Mouse (Mus musculus) right cerebral cortex, adult 2 months (tissue): ENCODE measurements at regions not wholly inside any gene's neighbourhood (a gene's known extent, or its start where the extent isn't known, plus 50 kb on each side); places are given as distances from the start of the nearest gene placed in this dataset.
"Not testable (repeated sequence)": the region's sequence is repeated elsewhere in the genome, so short reads cannot be mapped to it uniquely, and the experiment has no call there.

Source experiments
- DNase-seq, 2 experiments: peaks; one replicate each; pipeline ENCODE4 v3.0.0; 2021 to 2022; ENCODE audit warnings: low spot score in 2 of 2

DNA sequence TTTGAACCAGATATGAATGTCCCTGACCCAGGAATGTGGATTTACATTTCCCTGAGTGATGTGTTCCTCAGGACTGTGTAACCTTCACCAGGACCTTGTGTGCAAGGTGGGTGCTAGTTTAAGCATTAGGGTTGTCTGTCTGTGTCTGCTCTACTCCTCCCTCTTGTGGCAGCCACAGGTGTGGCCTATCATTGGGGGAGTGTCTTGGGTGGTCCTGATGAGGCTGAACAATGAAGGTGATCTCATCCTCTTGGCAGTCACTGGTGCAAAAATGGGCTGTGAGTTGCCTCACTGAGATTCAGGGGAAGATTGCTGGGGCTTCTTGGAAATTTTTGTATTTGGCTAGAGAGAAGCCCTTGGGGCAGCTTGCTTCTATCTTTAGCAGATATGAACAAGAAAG, 179.4 kb upstream of the Ube2e1 start:
- DNase-seq = peak in 1 of 2 experiments; percentile 2

GRCm38 (mm10) chr14:18508359-18508647, 176.6 kb upstream of the Ube2e1 start:
- no peak for DNase-seq

DNA sequence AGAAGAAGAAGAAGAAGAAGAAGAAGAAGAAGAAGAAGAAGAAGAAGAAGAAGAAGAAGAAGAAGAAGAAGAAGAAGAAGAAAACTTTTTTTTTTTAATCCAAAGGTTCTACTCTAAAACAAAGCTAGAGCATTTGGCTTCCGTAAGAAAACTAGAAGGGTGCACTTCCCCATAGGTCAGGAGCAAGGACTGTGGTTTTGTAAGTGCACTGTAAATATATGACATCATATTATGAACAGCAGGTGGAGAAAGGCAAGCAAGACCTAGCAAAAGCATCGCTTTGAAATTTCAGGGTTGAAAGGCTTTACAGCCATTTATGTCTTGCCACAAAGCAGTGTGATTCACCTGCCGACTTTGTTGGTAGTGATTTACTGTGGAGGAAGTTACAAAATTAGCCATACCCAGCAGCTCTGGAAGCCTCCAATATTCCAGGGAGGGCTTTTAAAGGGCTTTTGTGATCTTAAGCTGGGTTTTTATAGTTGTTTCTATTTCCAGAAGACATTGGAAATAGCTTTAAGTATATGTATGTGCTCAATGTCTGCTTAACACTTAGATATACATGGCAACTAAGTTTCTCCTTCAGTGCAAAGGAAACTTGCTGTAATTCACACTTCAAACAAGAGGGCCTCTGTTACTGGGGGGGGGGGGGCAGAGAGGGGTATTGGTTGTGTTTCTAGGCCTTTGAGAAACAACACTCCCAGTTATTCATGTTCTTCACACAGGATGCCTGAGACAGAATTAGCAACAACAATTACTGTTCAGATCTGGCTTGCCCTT, 176.1 kb upstream of the Ube2e1 start:
- DNase-seq = no peak

GRCm38 (mm10) chr14:18506168-18506567, 174.5 kb upstream of the Ube2e1 start:
- peak; percentile 50 to 63 for DNase-seq

- no peak for DNase-seq
These were observed 168.7 kb upstream of the Ube2e1 start for GRCm38 (mm10) chr14:18500249-18500832.

DNA sequence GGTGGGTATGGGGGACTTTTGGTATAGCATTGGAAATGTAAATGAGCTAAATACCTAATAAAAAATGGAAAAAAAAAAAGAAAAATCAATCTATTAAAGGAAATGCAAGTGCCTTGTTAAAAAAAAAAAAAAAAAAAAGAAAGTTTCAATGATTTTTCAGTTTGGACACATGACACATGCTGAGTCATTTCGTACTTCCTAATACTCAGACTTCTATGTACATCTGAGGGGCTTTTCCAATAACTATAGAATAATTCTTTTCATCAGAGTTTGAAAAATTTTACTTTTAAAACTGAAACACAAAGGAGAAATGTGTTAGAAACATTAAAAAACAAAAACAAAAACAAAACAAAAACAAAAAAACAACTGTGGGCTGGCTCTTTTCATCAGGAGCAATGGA, 162.4 kb upstream of the Ube2e1 start:
- DNase-seq = no peak

DNA sequence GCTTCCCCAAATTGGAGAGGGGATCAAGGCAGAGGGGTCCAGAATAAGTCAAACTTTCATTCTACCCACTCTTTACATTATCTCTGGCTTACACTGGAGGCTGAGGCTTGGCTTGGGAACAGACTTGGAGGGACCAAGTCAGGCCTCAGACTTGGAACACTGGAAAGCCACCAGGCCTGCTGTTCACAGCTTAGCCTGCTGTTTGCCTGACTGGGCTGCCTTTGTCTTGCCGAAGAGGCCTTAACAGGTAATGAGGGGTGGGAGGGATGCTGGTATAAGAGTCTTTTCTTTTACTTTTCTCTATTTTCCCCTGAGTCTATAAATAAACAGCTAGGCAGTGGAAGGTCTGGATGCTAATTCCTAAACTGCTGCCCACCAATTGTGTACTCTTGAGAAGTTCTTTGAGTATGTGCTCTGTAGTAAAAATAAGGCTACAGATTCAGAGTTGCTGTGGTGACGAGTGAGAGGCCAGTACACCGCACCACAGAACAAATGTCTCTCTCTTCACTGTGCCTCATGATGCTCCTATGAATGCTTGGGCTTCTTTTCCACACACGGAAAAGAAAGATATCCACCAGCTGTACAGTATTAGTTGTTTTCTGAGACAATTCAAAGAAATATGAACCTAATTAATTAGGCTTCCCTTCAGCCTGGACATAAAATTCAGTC, 154.6 kb upstream of the Ube2e1 start:
- no peak for DNase-seq

GRCm38 (mm10) chr14:18485526-18485925, 153.9 kb upstream of the Ube2e1 start:
- DNase-seq = no peak

DNA sequence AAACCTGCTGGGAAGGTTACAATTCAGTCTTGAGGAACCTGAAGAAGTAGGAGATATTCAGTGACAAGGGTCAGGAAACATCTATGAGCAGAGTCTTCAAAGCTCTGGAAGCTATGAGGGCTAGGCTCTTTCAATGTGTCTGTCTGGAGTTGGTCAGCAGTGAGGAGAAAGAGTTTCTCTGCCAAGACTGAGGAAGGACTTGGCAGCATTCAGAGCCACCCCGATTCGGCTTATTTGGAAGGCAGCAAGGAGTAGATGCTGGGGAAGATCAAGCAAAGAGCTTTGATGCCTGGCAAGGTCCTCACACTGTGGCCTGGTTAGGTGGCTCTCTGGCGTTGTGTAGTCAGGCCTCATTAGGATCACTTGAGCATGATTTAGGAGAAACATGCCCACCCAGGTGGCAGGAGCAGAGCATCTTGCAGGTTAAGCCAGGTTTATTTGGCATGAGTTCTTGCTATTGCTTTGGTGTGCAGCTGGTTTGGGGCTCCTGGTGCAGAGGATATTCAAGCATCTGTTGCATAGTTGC, 145.2 kb upstream of the Ube2e1 start:
- peak in 1 of 2 experiments; percentile 25 for DNase-seq

GRCm38 (mm10) chr14:18468611-18469010, 137.0 kb upstream of the Ube2e1 start:
- no peak for DNase-seq

DNA sequence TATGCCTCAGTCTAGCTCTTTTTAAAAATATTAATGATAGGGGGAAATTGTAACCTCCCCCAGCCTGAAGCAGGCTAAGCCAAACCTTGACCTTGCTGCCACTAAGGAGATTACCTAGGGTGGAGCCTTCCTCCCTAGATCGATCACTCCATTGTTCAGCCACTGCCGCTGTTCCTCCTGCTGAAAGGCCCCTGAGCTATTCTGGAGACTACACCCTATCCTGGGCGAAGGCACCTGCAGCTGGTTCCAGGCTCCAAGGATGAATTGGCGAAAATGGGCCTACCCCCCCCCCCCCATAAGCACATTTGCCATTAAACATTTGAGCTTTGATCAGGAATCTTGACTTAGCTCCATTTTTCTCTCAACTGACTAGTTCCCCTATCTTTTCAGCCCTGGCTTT, 135.2 kb upstream of the Ube2e1 start:
- not testable (repeated sequence) for DNase-seq

GRCm38 (mm10) chr14:18464199-18464598, 132.5 kb upstream of the Ube2e1 start:
- DNase-seq = not testable (repeated sequence)

DNA sequence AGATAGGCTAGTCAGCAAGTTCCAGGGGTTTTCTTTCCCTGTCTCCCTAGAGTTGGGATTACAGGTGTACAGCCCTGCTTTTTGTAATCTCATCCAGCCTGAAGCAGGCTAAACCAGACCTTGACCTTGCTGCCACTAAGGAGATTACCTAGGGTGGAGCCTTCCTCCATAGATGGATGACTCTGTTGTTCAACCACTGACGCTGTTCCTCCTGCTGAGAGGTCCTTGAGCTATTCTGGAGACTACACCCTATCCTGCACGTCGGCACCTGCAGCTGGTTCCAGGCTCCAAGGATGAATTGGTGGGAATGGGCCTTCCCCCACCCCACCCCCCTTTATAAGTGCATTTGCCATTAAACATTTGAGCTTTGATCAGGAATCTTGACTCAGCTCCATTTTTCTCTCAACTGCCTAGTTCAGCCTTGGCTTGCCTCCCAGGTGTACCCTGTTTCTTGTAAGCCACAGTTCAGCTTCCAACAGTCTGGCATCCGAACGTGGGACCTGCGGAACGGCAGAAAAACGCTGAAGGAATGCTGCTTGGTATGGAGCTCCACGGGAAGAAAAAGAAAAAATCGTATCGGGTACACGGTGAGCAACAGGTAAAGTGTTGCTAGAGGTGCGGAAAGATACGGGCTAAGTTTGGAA, 131.7 kb upstream of the Ube2e1 start:
- no peak for DNase-seq

GRCm38 (mm10) chr14:18462381-18462780, 130.7 kb upstream of the Ube2e1 start:
- no peak for DNase-seq

DNA sequence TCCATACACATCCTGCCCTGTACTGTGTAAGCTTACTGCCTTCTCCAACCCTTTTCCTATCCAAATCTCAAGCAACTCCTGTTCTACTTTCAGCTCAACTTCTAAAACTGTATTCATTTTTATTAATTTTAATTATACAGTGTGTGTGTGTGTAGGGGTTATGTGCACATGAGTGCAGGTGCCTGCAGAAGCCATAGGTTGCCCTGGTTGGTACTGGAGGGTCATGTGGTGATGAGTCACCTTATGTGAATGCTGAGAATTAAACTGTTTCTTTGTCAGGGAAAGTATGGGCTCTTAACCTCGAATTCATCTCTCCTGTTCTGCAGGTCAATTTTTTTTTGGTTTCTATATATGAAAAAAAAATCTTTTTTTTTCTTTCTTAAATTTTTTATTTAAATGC, 117.0 kb upstream of the Ube2e1 start:
- DNase-seq = no peak

- DNase-seq = no peak
These were observed 112.8 kb upstream of the Ube2e1 start for GRCm38 (mm10) chr14:18444492-18444891.

DNA sequence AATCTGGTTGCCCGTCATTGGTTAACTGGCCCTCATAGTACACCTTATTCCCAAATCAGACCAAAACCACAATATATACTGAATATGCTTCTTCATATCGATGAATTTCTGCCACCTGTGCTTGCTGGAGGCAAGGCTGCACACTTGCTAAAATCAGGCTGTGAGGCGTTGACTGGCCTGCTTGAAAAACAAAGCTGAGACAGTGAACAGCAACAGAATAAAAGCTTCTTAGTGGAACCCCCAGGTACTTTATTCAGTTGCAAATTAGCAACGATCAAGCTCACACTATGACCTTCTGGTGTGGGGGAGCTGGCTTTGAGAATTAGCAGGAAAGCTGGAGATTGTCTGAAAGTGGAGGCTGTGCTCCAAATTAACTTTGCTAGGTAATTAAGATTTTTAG, 97.3 kb upstream of the Ube2e1 start:
- DNase-seq = not testable (repeated sequence)

DNA sequence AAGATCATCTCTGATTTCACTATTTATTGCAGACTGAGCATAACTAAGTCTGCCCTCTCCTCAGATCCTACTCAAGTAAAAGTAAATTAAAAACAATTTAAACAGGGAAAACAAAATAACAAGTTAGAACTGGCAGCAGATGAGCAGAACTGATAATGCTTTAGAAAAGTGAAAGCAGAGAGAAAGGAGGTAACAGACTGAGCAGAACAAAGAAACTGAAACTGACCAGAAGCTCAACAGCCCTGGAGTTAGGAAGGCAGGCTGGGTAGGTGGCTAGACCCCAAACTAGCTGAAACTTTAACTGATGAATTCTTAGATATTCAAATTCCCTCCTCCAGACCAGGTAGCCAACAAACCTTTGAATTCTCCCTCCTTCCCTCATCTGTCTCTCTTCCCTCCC, 94.2 kb upstream of the Ube2e1 start:
- DNase-seq = no peak

- DNase-seq = no peak
These were observed 85.2 kb upstream of the Ube2e1 start for GRCm38 (mm10) chr14:18416839-18417238.

GRCm38 (mm10) chr14:18416319-18416718, 84.7 kb upstream of the Ube2e1 start:
- peak; percentile 5 to 31 for DNase-seq

- DNase-seq = no peak
These were observed 67.3 kb upstream of the Ube2e1 start for GRCm38 (mm10) chr14:18398953-18399352.

- DNase-seq = no peak
These were observed 64.6 kb upstream of the Ube2e1 start for GRCm38 (mm10) chr14:18396206-18396764.
